Mouse (Mus musculus) kidney, postnatal 0 days (tissue): ENCODE measurements around the gene Ddias. TPM values are rescaled to one million over a fixed set of nuclear protein-coding genes. Genes with fewer than 3 reads are reported as not detected.

Experiments
- ATAC-seq: fragments of 200-750 bp; cut with Nextera tagmentation; replicated peaks from 2 replicates; pipeline ENCODE4 v1.8.0; 2017; ENCODE audit warnings: low read depth, moderate number of reproducible peaks, moderate TSS enrichment, moderate library complexity; ENCODE audit not compliant: low FRiP score
- DNase-seq: peaks from one replicate; pipeline ENCODE4 v3.0.0-alpha.2; 2016; ENCODE audit warnings: low spot score
- H3K27ac ChIP-seq: fragments of 300-500 bp; sonication (generic); 2 replicates; pipeline ENCODE4 v1.5.1; 2014; ENCODE audit warnings: mild to moderate bottlenecking
- H3K27me3 ChIP-seq: fragments of 300-500 bp; sonication (generic); 2 replicates; pipeline ENCODE4 v1.6.1; 2014; ENCODE audit warnings: low read length, mixed read lengths; ENCODE audit not compliant: insufficient read depth
- H3K36me3 ChIP-seq: fragments of 300-500 bp; sonication (generic); 2 replicates; pipeline ENCODE4 v1.6.1; 2014; ENCODE audit warnings: low read length, mixed read lengths; ENCODE audit not compliant: insufficient read depth
- H3K4me1 ChIP-seq: fragments of 300-500 bp; sonication (generic); replicated peaks from 2 replicates; pipeline ENCODE4 v1.6.1; 2014; ENCODE audit warnings: antibody characterized with exemption, low read length, mixed read lengths; ENCODE audit not compliant: insufficient read depth
- H3K4me2 ChIP-seq: fragments of 300-500 bp; sonication (generic); 2 replicates; pipeline ENCODE4 v1.6.1; 2014; ENCODE audit warnings: mild to moderate bottlenecking, low read length, moderate library complexity, mixed read lengths
- H3K4me3 ChIP-seq: fragments of 300-500 bp; sonication (generic); replicated peaks from 2 replicates; pipeline ENCODE4 v1.5.1; 2014; ENCODE audit warnings: low read depth, low read length
- H3K9ac ChIP-seq: fragments of 300-500 bp; sonication (generic); 2 replicates; pipeline ENCODE4 v1.6.1; 2014; ENCODE audit warnings: low read depth, low read length
- H3K9me3 ChIP-seq: fragments of 300-500 bp; sonication (generic); replicated peaks from 2 replicates; pipeline ENCODE4 v1.6.1; 2016; ENCODE audit warnings: low read length, inconsistent platforms, mixed read lengths
- CTCF ChIP-seq: IDR thresholded peaks from 2 replicates; pipeline ENCODE4 v1.5.1; 2016; ENCODE audit warnings: antibody characterized with exemption, low read depth, mild to moderate bottlenecking, moderate library complexity
- whole genome bisulfite sequencing: fragments of 180-500 bp; shearing (Covaris S2); extraction: QIAGEN DNeasy Blood & Tissue Kit; methylation state at CpG from one replicate; pipeline ENCODE4 v1.1.7; 2014; 5-methylcytosine and 5-hydroxymethylcytosine counted together
- polyA plus RNA-seq: library from polyadenylated mRNA; unstranded; fragments of >200 nt; fragmentation: Nextera tagmentation; extraction: Ambion mirVana; gene quantifications from 2 replicates; pipeline ENCODE4 v1.2.1, GENCODE M21; 2015

Ddias gene
- polyA plus RNA-seq, 1 experiment from 2014 or later, result 6.2 TPM

DNA sequence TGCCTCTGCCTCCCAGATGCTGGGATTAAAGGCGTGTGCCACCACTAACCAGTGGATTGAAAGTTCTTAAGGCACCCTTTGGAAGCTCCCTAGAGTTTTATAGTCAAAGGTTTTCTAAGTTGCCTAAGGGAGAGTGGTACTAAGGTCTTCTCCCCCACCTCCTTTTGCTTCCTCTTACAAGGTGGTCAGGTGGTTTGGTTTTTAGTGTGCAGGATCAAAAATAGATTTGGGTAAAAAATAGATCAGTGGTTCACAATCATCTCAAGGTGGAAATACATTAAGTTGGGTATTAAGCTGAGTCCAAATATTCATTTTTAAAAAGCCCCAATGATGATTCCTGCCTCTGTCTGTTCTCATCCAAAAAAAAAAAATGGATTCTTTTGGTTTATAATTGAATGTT is 53.6 kb downstream of the Ddias start:
- TF ChIP-seq CTCF, result no peak
- no peaks in the 10 kb centered on the region for H3K36me3 ChIP-seq
- ATAC-seq, result no peak
- H3K4me1 ChIP-seq, result no peaks in the 10 kb centered on the region
- no peak overlapping the region for H3K9ac ChIP-seq
- no peak overlapping the region for H3K4me2 ChIP-seq
- WGBS, result 90% methylated on average over 1 of the region's 1 CpGs
- H3K27ac ChIP-seq, result no peak overlapping the region
- no peaks in the 10 kb centered on the region for H3K9me3 ChIP-seq
- H3K27me3 ChIP-seq, result no peaks in the 10 kb centered on the region
- H3K4me3 ChIP-seq, result no peak overlapping the region
- DNase-seq, result no peak

DNA sequence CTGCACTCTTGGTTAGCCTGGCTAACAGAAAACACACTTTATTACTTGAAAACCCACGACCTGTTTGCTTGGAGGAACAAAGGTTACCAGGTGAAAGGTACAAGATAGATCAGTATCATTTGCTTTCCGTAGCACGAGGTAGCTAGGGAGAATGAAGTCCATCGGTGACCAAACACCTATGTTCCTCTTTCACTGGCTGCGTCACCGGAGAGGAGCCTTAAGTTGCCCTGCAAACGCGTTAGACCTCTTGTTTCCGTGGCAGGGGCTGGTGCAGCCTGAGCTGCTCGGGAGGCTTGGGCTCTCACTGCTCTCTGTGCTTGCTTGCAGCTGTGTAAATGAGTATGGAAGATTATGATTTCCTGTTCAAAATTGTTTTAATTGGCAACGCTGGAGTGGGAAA is 54.4 kb downstream of the Ddias start:
- H3K27me3 ChIP-seq, result no peaks in the 10 kb centered on the region
- no peaks in the 10 kb centered on the region for H3K36me3 ChIP-seq
- no peaks in the 10 kb centered on the region for H3K4me1 ChIP-seq
- DNase-seq, result no peak
- no peak for ATAC-seq
- no peak overlapping the region for H3K4me3 ChIP-seq
- WGBS, result 73% methylated on average over 11 of the region's 11 CpGs
- no peak for TF ChIP-seq CTCF
- H3K9ac ChIP-seq, result no peak overlapping the region
- H3K27ac ChIP-seq, result no peak overlapping the region
- no peaks in the 10 kb centered on the region for H3K9me3 ChIP-seq
- H3K4me2 ChIP-seq, result no peak overlapping the region

DNA sequence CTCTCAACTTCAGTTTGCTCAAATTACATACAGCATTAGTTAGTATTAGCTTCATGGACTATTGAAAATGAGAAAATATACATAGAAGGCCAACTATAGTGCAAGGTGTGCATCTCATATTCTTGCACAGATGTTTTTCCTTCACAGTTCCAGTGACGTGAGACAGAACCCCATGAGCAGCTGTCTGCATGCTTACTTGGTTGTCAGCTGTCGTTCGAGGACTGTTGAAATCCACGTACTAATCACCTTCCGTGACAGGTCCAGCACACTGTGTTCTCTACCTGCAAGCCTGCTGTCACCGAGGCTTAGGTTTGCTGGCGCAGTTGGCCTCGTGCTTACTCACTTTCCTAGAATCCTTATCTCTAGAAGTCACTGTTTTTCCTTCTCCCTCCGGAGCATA is 56.2 kb downstream of the Ddias start:
- DNase-seq (no peak), ATAC-seq (no peak)
- H3K27ac ChIP-seq, result no peak overlapping the region
- H3K9me3 ChIP-seq, result no peaks in the 10 kb centered on the region
- H3K4me1 ChIP-seq, result no peaks in the 10 kb centered on the region
- no peak overlapping the region for H3K4me2 ChIP-seq
- TF ChIP-seq CTCF, result no peak
- H3K4me3 ChIP-seq, result no peak overlapping the region
- no peak overlapping the region for H3K9ac ChIP-seq
- no peaks in the 10 kb centered on the region for H3K27me3 ChIP-seq
- no peaks in the 10 kb centered on the region for H3K36me3 ChIP-seq
- 84% methylated on average over 9 of the region's 9 CpGs for WGBS

DNA sequence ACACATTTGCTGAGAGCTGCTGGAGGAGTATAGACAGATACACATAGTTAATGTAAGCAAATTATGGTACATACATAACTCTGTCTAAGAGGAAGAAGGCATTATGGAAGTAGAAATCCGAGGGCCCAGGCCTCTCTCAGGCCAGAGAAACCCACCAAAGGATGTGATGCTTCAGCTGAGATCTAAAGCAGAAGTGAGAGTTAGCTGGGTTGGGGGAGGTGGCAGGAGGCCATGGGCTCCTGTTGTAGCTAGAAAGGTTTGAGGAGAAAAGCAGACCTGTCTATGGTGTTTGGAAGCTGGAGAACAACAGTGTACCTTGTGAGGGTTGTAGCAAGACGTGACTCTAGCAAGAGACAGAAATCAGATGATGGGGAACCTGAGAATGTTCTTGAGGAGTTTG is 56.8 kb downstream of the Ddias start:
- TF ChIP-seq CTCF, result no peak
- Histone ChIP-seq H3K4me3 (no peak overlapping the region), H3K27me3 (no peaks in the 10 kb centered on the region), H3K4me1 (no peaks in the 10 kb centered on the region), H3K9ac (no peak overlapping the region), H3K27ac (no peak overlapping the region), H3K9me3 (no peaks in the 10 kb centered on the region), H3K36me3 (no peaks in the 10 kb centered on the region), H3K4me2 (no peak overlapping the region)
- DNase-seq (no peak), ATAC-seq (no peak)
- 76% methylated on average over 2 of the region's 2 CpGs for WGBS

DNA sequence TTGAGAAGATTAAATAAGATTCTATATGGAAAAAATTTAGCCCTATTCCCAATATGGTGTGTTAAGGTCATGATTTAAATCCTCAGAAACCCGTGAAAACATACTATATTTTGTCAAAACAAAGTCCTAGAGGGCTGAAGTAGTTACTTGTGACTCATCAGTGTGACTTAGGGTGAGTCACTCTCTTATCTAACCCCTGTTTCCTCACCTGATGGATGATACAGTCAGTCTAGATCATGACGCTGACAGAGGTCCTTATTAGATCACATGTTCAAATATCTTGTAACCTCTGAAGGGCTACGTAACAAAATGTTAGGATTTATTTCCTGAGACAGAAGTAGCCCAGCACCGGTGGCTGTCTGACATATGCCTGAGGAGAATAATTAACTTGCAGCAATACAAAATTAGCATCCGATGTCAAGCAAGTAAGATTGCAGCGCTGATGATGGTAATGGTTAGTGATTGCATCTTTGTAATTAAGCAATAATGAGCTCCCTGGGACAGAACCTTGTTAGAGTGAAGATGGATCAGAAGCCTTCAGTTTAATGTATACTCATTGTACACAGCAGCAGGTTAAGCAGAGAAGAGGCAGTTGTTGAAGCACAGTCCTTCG is 62.3 kb downstream of the Ddias start:
- TF ChIP-seq CTCF, result no peak
- DNase-seq (no peak), ATAC-seq (no peak)
- H3K4me1 ChIP-seq, result no peaks in the 10 kb centered on the region
- H3K36me3 ChIP-seq, result no peaks in the 10 kb centered on the region
- H3K4me3 ChIP-seq, result no peak overlapping the region
- WGBS, result 58% methylated on average over 7 of the region's 7 CpGs
- H3K9ac ChIP-seq, result no peak overlapping the region
- H3K4me2 ChIP-seq, result no peak overlapping the region
- no peaks in the 10 kb centered on the region for H3K9me3 ChIP-seq
- no peak overlapping the region for H3K27ac ChIP-seq
- H3K27me3 ChIP-seq, result no peaks in the 10 kb centered on the region

Other genes starting within 250 kb of the Ddias start
- 4.5 and 5.5 TPM in 2 replicates for gene Ankrd42, start 237.1 kb downstream of the Ddias start, polyA plus RNA-seq
- 17.8 and 20.9 TPM in 2 replicates for gene Pcf11, start 204.3 kb downstream of the Ddias start, polyA plus RNA-seq
- 5.6 and 6.0 TPM in 2 replicates for gene Rab30, start 132.6 kb downstream of the Ddias start, polyA plus RNA-seq
- gene Prcp, start 223 bp upstream of the Ddias start, polyA plus RNA-seq, result 21.9 and 24.6 TPM in 2 replicates
- gene Fam181b, start 205.6 kb upstream of the Ddias start, polyA plus RNA-seq, result 2.8 and 3.9 TPM in 2 replicates